Mouse (Mus musculus) retina, postnatal 7 days (tissue): ENCODE data around the gene Itga11.

Source experiments
- DNase-seq: peaks from one replicate; pipeline ENCODE4 v3.0.0-alpha.2; 2012; ENCODE audit warnings: low read depth, low spot score

Gene Itga11

GRCm38 (mm10) chr9:62679398-62679797 is 1.8 kb downstream of the Itga11 start:
- DNase-seq, result no peak

GRCm38 (mm10) chr9:62684311-62684710 is 6.7 kb downstream of the Itga11 start:
- no peak for DNase-seq

- no peak for DNase-seq
Measured at GRCm38 (mm10) chr9:62689748-62690147, 12.1 kb downstream of the Itga11 start.

GRCm38 (mm10) chr9:62694054-62694453 is 16.4 kb downstream of the Itga11 start:
- no peak for DNase-seq

- DNase-seq, result no peak
Measured at GRCm38 (mm10) chr9:62695210-62695609, 17.6 kb downstream of the Itga11 start.

- DNase-seq, result no peak
Measured at GRCm38 (mm10) chr9:62696799-62697198, 19.2 kb downstream of the Itga11 start.

- no peak for DNase-seq
Measured at GRCm38 (mm10) chr9:62707267-62707666, 29.6 kb downstream of the Itga11 start.

GRCm38 (mm10) chr9:62707870-62708269 is 30.2 kb downstream of the Itga11 start:
- no peak for DNase-seq

- DNase-seq, result no peak
Measured at GRCm38 (mm10) chr9:62709983-62710382, 32.4 kb downstream of the Itga11 start.

- no peak for DNase-seq
Measured at GRCm38 (mm10) chr9:62712374-62712773, 34.7 kb downstream of the Itga11 start.

GRCm38 (mm10) chr9:62713040-62713439 is 35.4 kb downstream of the Itga11 start:
- DNase-seq, result no peak

- no peak for DNase-seq
Measured at GRCm38 (mm10) chr9:62714336-62714735, 36.7 kb downstream of the Itga11 start.

- DNase-seq, result no peak
Measured at GRCm38 (mm10) chr9:62717982-62718381, 40.4 kb downstream of the Itga11 start.

GRCm38 (mm10) chr9:62721791-62722190 is 44.2 kb downstream of the Itga11 start:
- no peak for DNase-seq

GRCm38 (mm10) chr9:62722716-62723115 is 45.1 kb downstream of the Itga11 start:
- DNase-seq, result no peak

- DNase-seq, result no peak
Measured at GRCm38 (mm10) chr9:62724175-62724574, 46.5 kb downstream of the Itga11 start.

GRCm38 (mm10) chr9:62725247-62725646 is 47.6 kb downstream of the Itga11 start:
- DNase-seq, result no peak

GRCm38 (mm10) chr9:62726472-62726871 is 48.8 kb downstream of the Itga11 start:
- no peak for DNase-seq

GRCm38 (mm10) chr9:62744558-62745275 is 67.1 kb downstream of the Itga11 start:
- DNase-seq, result peak; percentile 51

- no peak for DNase-seq
Measured at GRCm38 (mm10) chr9:62746646-62747045, 69.0 kb downstream of the Itga11 start.

GRCm38 (mm10) chr9:62749666-62750065 is 72.0 kb downstream of the Itga11 start:
- no peak for DNase-seq

- DNase-seq, result no peak
Measured at GRCm38 (mm10) chr9:62750381-62750780, 72.8 kb downstream of the Itga11 start.

GRCm38 (mm10) chr9:62758288-62758687 is 80.7 kb downstream of the Itga11 start:
- DNase-seq, result no peak

GRCm38 (mm10) chr9:62759601-62760000 is 82.0 kb downstream of the Itga11 start:
- DNase-seq, result no peak
